Mouse (Mus musculus) myocyte (in vitro differentiated cells): ENCODE data around the gene Vash2. TPM values are rescaled to one million over a fixed set of nuclear protein-coding genes. Genes with fewer than 3 reads are reported as not detected.
A peak's percentile ranks its signal among the peaks of the same experiment; 100 is the strongest.

ENCODE experiments used
- H3K27me3 ChIP-seq: one replicate; pipeline ENCODE4 v1.6.1; 2011; ENCODE audit not compliant: control insufficient read depth, insufficient read depth, insufficient read length
- H3K36me3 ChIP-seq: one replicate; pipeline ENCODE4 v1.6.1; 2011; ENCODE audit not compliant: control insufficient read depth, insufficient read depth
- H3K4me2 ChIP-seq: one replicate; pipeline ENCODE4 v1.6.1; 2011; ENCODE audit warnings: low read depth, control low read depth
- H3K4me3 ChIP-seq: one replicate; pipeline ENCODE4 v1.5.1; 2011; ENCODE audit warnings: mild to moderate bottlenecking, control low read depth, moderate library complexity
- H3K79me2 ChIP-seq: one replicate; pipeline ENCODE4 v1.6.1; 2011; ENCODE audit not compliant: control insufficient read depth, insufficient read depth
- H3ac ChIP-seq: one replicate; pipeline ENCODE4 v1.6.1; 2011; ENCODE audit not compliant: control insufficient read depth, insufficient read length
- CEBPB ChIP-seq: IDR thresholded peaks from 2 replicates; pipeline ENCODE4 v1.6.1; 2011; ENCODE audit warnings: mild to moderate bottlenecking, moderate library complexity; ENCODE audit not compliant: poor library complexity, insufficient read depth, severe bottlenecking
- E2F4 ChIP-seq: IDR thresholded peaks from one replicate; pipeline ENCODE4 v1.6.1; 2011; ENCODE audit warnings: mild to moderate bottlenecking, control low read depth, moderate library complexity; ENCODE audit not compliant: insufficient read depth
- MAX ChIP-seq: IDR thresholded peaks from one replicate; pipeline ENCODE4 v1.6.1; 2011; ENCODE audit warnings: low read depth, mild to moderate bottlenecking, control low read depth
- MYOD1 ChIP-seq, 3 experiments: IDR thresholded peaks; one replicate each; pipeline ENCODE4 v1.6.1; 2011; ENCODE audit warnings: control low read depth in 2 of 3, low read depth in 2 of 3, mild to moderate bottlenecking in 2 of 3, moderate library complexity in 1 of 3; ENCODE audit not compliant: insufficient read length in 2 of 3, control insufficient read depth in 1 of 3
- MYOG ChIP-seq, 3 experiments: IDR thresholded peaks; one replicate each; pipeline ENCODE4 v1.6.1; 2011; ENCODE audit warnings: control low read depth in 2 of 3, low read depth in 2 of 3, mild to moderate bottlenecking in 2 of 3; ENCODE audit not compliant: insufficient read length in 2 of 3, control insufficient read depth in 1 of 3, insufficient read depth in 1 of 3
- POLR2A ChIP-seq: IDR thresholded peaks from one replicate; pipeline ENCODE4 v1.6.1; 2011; ENCODE audit warnings: low read depth, mild to moderate bottlenecking, control low read depth, moderate library complexity; ENCODE audit not compliant: insufficient read length
- POLR2AphosphoS2 ChIP-seq: IDR thresholded peaks from one replicate; pipeline ENCODE4 v1.6.1; 2011; ENCODE audit warnings: low read depth, control low read depth; ENCODE audit not compliant: insufficient read length
- REST ChIP-seq: IDR thresholded peaks from one replicate; pipeline ENCODE4 v1.6.1; 2011; ENCODE audit warnings: mild to moderate bottlenecking, control low read depth, moderate library complexity; ENCODE audit not compliant: insufficient read depth, insufficient read length
- SRF ChIP-seq: IDR thresholded peaks from one replicate; pipeline ENCODE4 v1.6.1; 2011; ENCODE audit warnings: low read depth; ENCODE audit not compliant: control insufficient read depth, insufficient read length
- TCF12 ChIP-seq: IDR thresholded peaks from one replicate; pipeline ENCODE4 v1.6.1; 2011; ENCODE audit warnings: mild to moderate bottlenecking, control low read depth; ENCODE audit not compliant: poor library complexity, insufficient read depth, severe bottlenecking
- TCF3 ChIP-seq: IDR thresholded peaks from one replicate; pipeline ENCODE4 v1.6.1; 2011; ENCODE audit warnings: low read depth, control low read depth; ENCODE audit not compliant: insufficient read length
- USF1 ChIP-seq: IDR thresholded peaks from one replicate; pipeline ENCODE4 v1.6.1; 2011; ENCODE audit warnings: low read depth, mild to moderate bottlenecking, control low read depth, moderate library complexity
- polyA plus RNA-seq: library from polyadenylated mRNA; unstranded; fragments of >200 nt; fragmentation: generic; extraction: Trizol; gene quantifications from one replicate; pipeline ENCODE4 v1.2.1, GENCODE M21; 2012; ENCODE audit warnings: missing spikeins

Vash2 gene
- polyA plus RNA-seq, 1 experiment: 20.0 TPM

GRCm38 (mm10) chr1:190953009-190953408 is 26.1 kb downstream of the Vash2 start:
- no peaks in the 10 kb centered on the region for H3K27me3 ChIP-seq
- no peak overlapping the region for H3K4me3 ChIP-seq
- no peak overlapping the region for H3K4me2 ChIP-seq
- H3K79me2 ChIP-seq: no peaks in the 10 kb centered on the region
- TF ChIP-seq MAX (no peak), MYOG (IDR thresholded peaks at IDR 0.05; ENCODE audit: control insufficient read depth in 1 of 3, insufficient read depth in 1 of 3, insufficient read length in 2 of 3, low read depth in 2 of 3) (peak in 1 of 3 experiments; percentile 21)
- H3K36me3 ChIP-seq: peaks cover 31% of the 10 kb centered on the region
- H3ac ChIP-seq: no peak overlapping the region

GRCm38 (mm10) chr1:190951014-190951413 is 28.1 kb downstream of the Vash2 start:
- no peaks in the 10 kb centered on the region for H3K27me3 ChIP-seq
- no peaks in the 10 kb centered on the region for H3K79me2 ChIP-seq
- no peak overlapping the region for H3K4me3 ChIP-seq
- H3K36me3 ChIP-seq: peaks cover 27% of the 10 kb centered on the region
- no peak overlapping the region for H3ac ChIP-seq
- TF ChIP-seq POLR2AphosphoS2: no peak
- TF ChIP-seq MYOD1 (IDR thresholded peaks at IDR 0.05; ENCODE audit: control insufficient read depth in 1 of 3, insufficient read length in 2 of 3, low read depth in 2 of 3): no peak
- TF ChIP-seq MAX: no peak
- TF ChIP-seq E2F4: no peak
- no peak for TF ChIP-seq USF1
- no peak for TF ChIP-seq SRF
- no peak for TF ChIP-seq MYOG (IDR thresholded peaks at IDR 0.05; ENCODE audit: control insufficient read depth in 1 of 3, insufficient read depth in 1 of 3, insufficient read length in 2 of 3, low read depth in 2 of 3)
- no peak for TF ChIP-seq TCF3
- TF ChIP-seq CEBPB: no peak
- TF ChIP-seq TCF12: no peak
- TF ChIP-seq REST: no peak
- TF ChIP-seq POLR2A: no peak
- no peak overlapping the region for H3K4me2 ChIP-seq

- Histone ChIP-seq H3K79me2 (no peaks in the 10 kb centered on the region), H3K4me2 (no peak overlapping the region), H3K4me3 (no peak overlapping the region), H3ac (no peak overlapping the region), H3K27me3 (no peaks in the 10 kb centered on the region), H3K36me3 (peaks cover 35% of the 10 kb centered on the region)
- TF ChIP-seq REST (no peak), MYOG (IDR thresholded peaks at IDR 0.05; ENCODE audit: control insufficient read depth in 1 of 3, insufficient read depth in 1 of 3, insufficient read length in 2 of 3, low read depth in 2 of 3) (no peak)
Observed at GRCm38 (mm10) chr1:190948846-190949245, 30.2 kb downstream of the Vash2 start.

- H3K79me2 ChIP-seq: no peaks in the 10 kb centered on the region
- H3K4me2 ChIP-seq: no peak overlapping the region
- no peak for TF ChIP-seq MAX
- no peak for TF ChIP-seq TCF12
- TF ChIP-seq CEBPB: no peak
- TF ChIP-seq REST: no peak
- H3K36me3 ChIP-seq: peaks cover 35% of the 10 kb centered on the region
- H3ac ChIP-seq: no peak overlapping the region
- H3K27me3 ChIP-seq: no peaks in the 10 kb centered on the region
- no peak overlapping the region for H3K4me3 ChIP-seq
Observed at GRCm38 (mm10) chr1:190948439-190948838, 30.7 kb downstream of the Vash2 start.

GRCm38 (mm10) chr1:190947986-190948385 is 31.1 kb downstream of the Vash2 start:
- H3K27me3 ChIP-seq: no peaks in the 10 kb centered on the region
- H3K36me3 ChIP-seq: peaks cover 36% of the 10 kb centered on the region
- TF ChIP-seq POLR2AphosphoS2 (no peak), REST (no peak), MYOD1 (IDR thresholded peaks at IDR 0.05; ENCODE audit: control insufficient read depth in 1 of 3, insufficient read length in 2 of 3, low read depth in 2 of 3) (no peak), MAX (no peak), TCF12 (no peak), SRF (no peak), MYOG (IDR thresholded peaks at IDR 0.05; ENCODE audit: control insufficient read depth in 1 of 3, insufficient read depth in 1 of 3, insufficient read length in 2 of 3, low read depth in 2 of 3) (no peak), USF1 (no peak)
- H3ac ChIP-seq: no peak overlapping the region
- no peak overlapping the region for H3K4me3 ChIP-seq
- no peaks in the 10 kb centered on the region for H3K79me2 ChIP-seq
- no peak overlapping the region for H3K4me2 ChIP-seq

GRCm38 (mm10) chr1:190944109-190944760 is 34.9 kb downstream of the Vash2 start:
- no peaks in the 10 kb centered on the region for H3K27me3 ChIP-seq
- H3K36me3 ChIP-seq: peaks cover 38% of the 10 kb centered on the region
- no peak overlapping the region for H3K4me2 ChIP-seq
- no peak overlapping the region for H3K4me3 ChIP-seq
- no peak overlapping the region for H3ac ChIP-seq
- no peaks in the 10 kb centered on the region for H3K79me2 ChIP-seq
- TF ChIP-seq E2F4 (no peak), POLR2AphosphoS2 (peak; percentile 65)
